Mouse (Mus musculus) frontal cortex, postnatal 14 days (tissue): ENCODE data around the gene Cfap77.

Experiments used
- DNase-seq, 2 experiments: peaks; one replicate each; pipeline ENCODE4 v3.0.0; 2022; ENCODE audit warnings: low spot score in 2 of 2

Cfap77 gene

DNA sequence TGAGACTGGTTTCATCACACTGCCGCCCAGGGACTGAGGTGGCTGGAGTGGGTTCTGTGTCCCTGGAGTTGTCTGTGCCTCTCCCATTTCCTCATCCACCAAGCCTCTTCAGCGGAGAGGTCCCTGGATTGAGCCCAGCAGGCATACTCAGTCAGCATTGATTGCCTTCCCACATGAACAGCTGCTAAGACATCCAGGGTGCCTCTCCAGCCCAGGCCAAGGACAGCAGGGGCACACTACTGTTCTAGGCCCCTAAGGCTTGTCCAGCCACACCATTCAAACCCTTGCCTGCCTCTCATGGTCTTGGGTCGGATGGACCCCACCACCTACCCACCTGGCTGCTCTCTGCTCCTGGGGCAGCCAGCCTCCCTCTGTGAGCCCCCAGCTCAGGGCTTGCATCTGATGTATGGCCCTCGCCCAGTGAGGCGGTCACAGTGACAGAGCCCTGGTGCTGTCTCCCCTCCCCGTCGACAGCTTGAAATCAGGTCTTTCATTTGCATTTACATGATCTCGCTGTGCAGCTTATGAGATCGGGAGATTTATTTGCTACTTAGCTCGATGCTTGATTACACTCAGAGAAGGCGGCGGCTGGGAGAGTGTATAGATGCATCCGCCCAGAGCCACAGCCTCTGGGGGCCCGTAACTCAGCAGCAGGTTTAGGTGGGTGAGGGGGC, 57.6 kb downstream of the Cfap77 start:
- no peak for DNase-seq

DNA sequence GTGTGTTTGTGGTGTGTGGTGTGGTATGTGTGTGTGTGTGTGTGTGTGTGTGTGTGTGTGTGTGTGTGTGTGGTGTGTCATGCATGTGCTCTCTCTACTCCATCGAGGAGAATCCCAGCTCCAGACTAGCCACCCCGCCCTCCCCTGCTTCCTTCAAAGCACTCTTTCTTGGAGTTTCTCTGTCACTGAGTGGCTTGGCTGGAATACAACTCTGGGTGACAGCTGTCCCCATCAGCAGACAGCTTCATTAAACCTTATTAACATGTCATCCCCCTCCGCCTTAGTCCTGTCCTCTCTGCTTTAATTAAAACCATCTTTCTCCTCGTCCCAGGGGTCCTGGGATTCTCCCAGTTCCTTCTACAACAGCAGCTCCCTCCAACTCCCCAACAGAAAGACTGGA, 59.4 kb downstream of the Cfap77 start:
- no peak for DNase-seq

DNA sequence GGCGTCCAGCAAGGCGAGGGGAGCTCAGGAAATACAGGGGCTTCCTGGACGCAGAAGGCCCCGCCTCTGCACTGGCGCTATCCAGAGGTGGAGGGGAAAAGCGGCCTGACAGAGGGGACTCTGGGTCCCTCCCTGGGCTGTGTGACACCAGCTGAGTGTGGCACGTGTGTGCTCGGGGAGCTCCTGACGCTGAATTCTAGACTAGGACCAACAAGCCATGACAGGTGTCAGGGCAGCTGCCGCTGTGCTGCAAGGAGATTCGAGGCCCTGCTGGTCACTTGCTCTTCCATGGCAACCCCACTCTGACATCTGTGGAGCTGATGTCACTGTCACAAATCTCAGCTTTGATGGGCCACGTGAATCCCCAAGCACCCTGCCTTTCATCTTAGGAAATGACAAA, 60.9 kb downstream of the Cfap77 start:
- no peak for DNase-seq

DNA sequence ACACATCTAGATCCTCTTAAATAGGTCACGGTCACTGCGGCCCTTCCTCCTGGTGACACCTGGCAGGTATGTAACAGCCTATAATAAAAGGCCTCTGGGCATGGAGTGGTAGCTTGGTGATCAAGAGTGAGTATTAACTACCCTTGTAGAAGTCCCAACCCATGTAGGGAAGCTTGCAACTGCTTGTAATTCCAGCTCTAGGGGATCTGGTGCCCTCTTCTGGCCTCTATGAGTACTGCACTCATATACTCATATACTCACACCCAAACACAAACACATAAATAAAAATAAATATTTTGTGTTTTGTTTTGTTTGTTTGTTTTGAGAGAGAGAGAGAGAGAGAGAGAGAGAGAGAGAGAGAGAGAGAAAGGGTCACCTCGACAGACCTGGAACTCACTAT, 66.1 kb downstream of the Cfap77 start:
- no peak for DNase-seq

DNA sequence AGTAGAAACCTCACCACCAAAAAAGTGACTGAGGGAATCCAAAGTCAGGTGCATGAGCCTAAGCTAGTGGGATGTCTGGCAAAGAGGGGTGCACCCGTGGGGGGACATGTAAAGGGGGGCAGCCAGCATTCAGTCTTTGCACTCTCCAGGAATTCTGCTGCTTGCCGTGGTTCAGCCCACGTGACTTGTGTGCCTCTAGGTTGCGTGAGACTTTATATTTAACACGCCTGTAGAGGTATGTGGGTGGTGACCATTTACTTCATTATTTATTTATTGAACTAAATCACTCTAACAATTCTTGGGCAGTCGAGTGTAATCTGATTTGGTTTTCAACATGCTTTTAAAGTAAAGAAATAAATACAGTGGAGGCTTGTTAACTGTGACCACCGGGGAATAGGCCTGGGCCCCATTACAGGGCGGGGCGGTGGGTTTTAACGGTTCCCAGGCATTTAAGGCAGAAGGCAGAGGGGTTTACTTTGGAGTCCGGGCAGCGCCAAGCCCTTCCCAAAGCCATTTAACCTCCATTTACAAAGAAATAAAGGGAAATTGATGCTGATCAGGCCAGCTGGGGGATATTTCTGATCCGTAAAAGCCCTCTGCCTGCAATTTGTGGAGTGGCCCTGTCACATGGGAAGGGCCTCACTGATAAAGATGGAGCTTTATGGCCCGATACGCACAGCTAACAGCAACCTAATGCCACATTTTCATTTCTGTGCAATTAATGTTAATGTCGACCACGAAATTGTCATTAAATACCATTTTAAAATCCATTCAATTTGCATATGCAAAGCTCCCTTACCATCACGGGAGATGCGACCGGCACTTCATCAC, 74.6 kb downstream of the Cfap77 start:
- DNase-seq = no peak

DNA sequence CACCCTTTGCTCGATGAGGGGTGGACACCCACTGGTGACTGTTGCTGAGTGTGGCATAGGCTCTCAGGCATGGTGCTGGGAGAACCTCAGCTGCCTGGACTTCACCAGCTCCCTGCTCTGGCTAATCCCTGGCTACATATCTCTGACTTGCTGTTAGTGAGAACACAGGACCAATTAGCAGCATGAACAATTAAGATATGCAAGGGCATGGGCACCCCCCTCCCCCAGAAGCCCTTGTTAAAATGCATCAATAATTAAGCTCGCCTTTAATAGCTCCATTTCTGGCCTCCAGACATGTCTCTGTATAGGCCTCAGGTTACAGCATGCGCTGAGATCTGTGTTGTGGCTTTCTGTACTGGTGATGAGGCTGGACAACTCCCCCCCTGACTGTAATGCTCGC, 76.4 kb downstream of the Cfap77 start:
- no peak for DNase-seq

DNA sequence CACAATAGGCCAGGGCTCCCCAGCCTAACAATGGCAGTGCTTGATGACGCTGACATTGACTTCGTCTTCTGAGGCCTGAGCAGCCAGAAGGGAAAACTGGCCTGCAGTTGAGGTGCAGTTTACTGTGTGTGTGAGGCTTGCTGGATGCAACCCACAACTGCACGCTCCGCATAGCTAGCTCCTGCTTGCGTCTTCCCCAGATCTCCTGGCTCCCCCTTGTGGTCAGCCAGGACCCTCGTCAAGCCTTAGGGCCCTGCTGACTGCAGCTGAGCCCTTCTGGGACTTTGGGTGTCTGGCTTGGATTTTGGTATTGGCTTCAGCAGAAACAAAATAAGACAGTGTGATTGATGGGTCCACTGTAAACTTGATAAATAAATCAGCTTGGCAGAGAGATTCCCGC, 78.2 kb downstream of the Cfap77 start:
- peak; percentile 28 to 35 for DNase-seq

DNA sequence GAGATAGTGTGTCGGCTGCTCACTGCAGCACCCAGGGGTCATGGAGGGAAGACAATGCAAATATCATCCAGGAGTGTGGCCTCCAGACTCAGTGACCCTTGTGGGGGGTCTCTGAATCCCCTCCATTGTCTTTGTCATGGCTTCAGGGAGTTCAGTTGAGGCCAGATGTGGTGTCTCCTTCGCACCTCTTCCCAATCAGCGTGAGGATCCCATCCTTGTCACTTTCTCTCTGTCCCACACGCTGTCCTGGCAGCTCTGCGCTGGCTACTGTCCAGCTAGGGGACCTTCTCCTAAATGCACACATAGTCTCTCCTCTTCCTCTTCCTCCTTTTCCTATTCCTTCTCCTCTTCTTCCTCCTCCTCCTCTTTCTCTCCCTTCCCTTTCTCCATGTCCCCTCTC, 79.3 kb downstream of the Cfap77 start:
- no peak for DNase-seq

DNA sequence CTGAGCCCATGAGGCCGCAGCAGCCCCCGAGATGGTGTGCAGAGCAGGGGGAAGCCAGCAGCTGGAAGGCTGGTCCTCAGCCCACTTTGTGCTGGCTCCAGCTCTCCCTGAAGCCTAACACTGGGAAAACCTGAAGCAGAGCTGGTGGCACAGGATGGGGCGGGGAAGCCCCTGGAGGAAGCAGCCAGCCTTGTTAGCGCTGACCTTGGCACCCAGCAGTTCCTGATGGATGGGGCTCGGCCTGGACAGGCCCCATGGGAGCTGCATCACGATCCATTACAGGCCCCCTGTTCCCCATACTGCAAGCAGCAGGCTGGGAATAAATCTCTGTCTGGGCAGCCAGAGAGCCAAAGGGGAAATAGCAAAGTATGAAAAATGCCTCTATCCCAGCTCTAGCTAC, 80.3 kb downstream of the Cfap77 start:
- DNase-seq = no peak

DNA sequence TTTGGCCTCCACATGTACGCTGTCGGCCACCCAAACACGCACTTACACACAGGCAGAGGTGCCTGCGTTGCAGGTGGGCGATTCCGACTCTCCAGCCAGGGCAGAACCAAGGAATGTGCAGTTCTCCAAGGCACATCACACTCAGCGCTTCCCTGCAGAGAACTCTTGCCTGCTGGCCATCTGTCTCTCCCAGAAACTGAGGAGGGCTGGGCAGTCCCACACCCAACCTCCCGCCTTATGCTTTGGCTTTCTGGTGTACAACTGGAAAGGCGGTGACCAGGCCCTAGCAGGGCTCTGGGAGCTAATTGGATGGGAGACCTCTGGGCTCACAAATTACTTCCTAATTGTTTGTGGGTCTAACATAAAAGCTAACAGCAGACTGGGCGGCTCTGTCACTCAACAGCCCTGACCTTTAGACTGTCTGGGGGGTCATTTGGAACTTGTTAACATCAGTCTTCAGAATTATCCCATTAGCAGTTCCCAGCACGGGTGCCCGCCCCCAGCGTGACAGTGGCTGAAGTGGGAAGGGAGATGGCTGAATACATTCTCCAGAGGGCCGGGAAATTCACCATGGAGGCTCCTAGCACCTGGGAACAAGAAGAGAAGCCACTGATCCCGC, 80.9 kb downstream of the Cfap77 start:
- no peak for DNase-seq

DNA sequence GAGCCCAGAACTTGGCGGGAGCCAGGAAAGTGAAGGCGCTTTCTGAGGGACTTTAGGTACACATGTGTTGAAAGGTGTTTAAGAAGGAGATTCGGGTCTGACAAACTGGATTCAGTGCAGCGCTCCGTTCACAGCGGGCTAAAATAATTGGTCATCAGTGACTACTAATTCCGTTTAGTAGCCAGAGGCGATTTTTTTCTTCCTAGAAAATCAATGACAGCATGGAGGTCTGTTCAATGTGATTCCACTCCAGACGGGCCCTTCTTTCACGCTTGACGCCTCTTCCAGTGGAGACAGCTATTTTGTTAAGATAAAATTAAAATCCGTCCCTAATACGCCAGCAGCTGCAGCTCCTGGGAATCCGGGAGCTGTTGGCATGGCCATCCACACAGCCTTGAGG, 84.4 kb downstream of the Cfap77 start:
- DNase-seq = no peak

DNA sequence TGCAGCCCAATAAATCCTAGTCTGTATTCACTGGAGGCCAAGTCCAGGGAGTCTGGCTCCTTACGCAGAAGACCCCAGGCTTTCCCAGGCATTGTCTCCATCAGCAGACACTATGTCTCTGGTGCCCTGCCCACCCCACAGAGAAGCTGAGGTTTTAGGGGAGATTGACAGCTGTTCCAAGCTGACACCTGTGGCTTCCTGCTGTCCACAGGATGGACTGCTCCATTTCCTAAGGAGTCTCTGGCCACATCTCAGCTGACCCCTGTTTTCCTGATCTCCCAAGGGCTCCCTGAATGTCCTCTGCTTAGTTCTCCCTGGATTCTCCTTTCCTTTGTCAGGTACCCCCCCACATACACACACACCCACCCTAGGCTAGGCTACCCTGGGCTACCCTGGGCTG, 86.6 kb downstream of the Cfap77 start:
- no peak for DNase-seq

DNA sequence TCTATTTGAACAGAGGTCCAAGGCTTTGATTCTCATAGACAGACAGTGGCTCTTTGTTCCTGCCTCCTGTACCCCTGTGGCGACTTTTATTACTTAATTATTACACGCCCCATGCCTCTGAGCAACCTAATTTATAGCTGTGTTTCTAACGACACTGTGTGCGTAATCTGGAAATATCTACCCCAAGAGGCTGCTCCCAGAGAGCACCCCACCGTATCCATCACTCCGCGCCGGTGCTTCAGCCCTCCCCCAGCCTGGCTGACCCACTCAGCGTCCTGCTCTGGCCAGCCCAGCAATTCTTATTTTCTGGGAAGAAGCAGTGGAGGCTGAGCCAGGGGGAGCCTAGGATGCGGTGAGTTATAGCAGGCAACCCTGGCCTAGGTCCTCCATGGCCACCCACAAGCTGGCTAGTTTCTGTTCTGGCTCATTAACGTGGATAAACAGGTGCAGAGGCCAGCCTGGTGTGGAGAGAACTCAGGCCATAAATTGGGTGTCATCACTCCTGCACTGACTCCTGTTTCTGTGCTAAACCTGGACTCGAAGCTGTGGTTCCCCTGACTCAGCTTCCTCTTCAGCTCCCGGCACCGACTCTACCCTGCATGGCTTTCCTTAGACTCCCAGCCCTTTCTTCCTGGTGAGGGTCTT, 88.6 kb downstream of the Cfap77 start:
- no peak for DNase-seq

DNA sequence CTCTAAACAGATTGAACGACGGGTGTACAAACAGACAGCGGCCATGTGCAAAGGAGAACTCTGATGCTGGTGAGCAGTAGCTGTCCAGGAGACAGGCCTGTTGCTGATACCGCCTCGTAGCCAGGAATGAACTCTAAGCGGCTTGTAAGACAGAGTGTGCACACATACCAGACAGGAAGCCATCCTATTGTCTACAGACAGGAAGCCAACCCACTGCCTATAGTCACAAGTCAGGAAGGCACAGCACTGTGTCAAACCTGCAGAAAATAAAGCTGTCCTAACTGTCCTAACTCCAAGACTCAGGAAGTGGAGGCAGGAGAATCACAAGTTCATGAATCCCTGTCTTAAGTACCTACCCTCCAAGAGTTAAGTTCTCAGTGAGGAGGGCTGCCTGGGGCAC, 91.3 kb downstream of the Cfap77 start:
- no peak for DNase-seq

DNA sequence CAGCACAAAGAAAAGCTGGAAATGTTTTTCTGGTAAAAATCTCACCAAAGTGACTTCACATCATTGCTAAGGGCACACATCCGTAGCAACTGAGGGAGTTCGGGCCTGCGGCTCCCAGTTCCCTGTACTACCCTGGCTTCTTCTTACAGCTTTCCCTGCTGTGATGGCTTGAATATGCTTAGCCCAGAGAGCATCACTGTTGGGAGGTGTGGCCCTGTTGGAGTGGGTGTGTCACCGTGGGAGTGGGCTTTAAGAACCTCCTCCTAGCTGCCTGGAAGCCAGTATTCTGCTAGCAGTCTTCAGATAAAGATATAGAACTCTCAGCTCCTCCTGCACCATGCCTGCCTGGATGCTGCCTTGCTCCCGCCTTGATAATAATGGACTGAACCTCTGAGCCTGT, 93.2 kb downstream of the Cfap77 start:
- no peak for DNase-seq

DNA sequence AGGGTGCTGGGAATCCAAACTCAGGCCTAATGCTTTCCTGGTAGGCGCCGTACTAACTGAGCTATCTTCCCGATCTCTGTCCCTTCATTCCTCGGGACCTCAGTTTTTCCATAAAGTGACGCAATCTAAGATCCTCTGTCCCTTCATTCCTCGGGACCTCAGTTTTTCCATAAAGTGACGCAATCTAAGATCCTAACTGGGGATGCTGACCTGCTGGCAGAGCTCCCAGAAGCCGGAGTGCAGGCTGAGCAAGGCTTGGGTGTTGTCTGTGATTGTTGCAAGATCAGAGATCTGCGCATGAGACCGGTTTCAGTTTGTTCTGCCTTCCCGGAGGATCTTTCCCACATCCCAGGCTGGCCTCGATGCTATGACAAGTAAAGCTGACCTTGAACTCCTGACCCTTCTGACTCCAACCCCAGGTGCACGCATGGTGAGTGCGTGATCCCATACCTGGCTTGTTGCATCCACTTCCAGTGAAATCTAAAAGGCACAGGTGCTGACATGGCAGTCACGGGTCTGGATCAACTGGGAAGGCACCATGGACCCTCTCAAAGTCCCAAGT, 93.8 kb downstream of the Cfap77 start:
- DNase-seq = no peak

DNA sequence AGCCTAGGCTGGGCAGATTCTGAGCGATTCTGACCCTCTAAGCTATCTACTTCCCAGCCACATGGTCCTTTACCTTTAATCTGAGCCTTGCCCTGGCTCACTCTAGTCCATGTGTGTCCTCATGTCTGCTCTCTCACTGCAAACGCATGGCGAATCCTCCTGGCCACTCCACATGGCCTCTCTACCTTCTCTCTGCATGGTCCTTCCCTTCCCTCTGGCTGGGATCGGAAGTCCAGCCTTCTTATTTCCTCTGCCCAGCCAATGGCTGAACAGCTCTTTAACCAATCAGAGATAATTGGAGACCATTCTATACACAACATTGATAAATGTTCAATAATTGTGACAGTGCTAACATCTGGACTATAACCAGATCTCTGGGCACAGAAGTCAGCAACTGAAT, 98.0 kb downstream of the Cfap77 start:
- DNase-seq = no peak

DNA sequence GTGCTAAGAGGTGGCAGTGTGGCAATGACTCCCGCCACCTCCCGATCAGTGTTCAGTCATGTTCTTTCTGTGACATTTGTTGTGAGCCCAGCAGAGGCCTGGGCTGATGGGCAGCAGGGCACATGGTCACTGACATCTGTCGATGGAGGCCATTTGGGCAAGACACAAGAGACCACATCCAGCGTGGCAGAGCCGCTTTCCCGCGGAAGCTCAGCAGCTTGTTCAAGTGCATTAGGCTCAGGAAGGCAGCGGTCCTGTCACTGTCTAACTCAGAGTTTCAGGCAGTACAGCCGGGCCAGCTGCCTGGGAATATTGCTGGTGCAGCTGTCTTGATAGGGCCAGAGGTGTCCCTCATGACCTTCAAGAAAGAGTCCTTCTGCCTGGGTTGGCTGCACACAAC, 100.3 kb downstream of the Cfap77 start:
- DNase-seq = no peak

DNA sequence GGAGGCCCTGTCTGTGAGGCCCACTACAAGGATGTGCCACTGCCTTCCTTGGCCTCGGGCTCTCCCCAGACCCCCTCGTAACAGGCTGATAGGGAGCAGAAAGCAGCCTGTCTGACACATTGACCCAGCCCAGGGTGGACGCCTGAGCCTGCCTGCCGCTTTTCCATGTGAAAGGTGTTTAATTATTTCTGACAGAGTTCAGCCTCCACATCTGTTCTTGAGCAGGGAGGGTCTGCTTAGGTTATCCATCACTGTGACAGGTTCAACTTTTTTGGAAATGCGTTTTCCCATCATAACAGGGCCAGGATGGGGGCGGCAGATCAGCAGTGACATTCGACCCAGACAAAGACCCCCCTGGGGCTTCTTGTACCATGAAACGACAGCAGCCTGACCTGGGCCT, 101.9 kb downstream of the Cfap77 start:
- no peak for DNase-seq

DNA sequence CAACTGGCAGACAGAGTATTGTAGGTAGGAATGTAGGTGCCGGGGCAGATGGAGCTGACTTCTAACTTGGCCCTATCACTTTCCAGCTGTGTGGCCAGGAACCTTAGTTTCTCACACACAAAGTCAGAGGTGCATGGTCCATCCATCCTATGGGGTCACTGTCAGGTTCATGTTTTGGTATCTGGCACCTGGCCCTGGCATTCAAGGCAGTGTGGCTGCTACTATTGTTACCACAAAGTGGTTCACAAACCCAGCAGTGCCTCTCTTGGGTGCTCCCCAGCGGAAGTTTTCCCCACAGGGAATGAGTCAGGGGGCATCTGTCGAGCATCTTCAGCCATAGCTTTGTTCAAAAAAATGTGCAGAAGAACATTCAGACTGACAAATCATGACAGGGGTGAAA, 108.6 kb downstream of the Cfap77 start:
- no peak for DNase-seq

DNA sequence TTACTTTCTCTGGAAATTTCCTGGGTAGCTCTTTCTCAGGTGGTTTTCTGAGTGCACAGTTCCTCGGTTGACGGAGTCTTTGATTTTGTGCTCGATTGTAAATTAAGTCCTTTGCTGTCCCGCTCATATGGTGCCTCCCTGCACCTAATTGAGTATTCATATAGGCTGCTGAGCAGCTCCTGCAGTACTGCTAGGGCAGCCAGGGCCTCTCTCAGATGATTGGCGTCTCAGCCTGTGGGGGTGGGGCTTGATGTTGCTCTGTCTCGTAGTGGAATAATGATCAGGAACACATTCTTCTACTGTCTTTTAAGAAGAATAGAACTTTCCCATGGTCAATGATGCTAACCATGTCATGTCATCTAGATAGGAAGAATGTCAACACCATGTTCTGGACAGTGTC, 109.5 kb downstream of the Cfap77 start:
- DNase-seq = no peak
